Mouse (Mus musculus) MEL (cell line): ENCODE measurements around the gene Prrg2. TPM values are rescaled to one million over a fixed set of nuclear protein-coding genes. Genes with fewer than 3 reads are reported as not detected.

Experiments
- DNase-seq: peaks from one replicate; pipeline ENCODE4 v3.0.0; 2011; ENCODE audit warnings: low read depth, low spot score
- H3K27ac ChIP-seq: 2 replicates; pipeline ENCODE4 v1.5.1; 2012; ENCODE audit warnings: low read depth, mild to moderate bottlenecking, control low read depth, low read length, moderate library complexity; ENCODE audit not compliant: control insufficient read depth
- H3K27me3 ChIP-seq, 2 experiments: fragments of 150-350 bp in 1 of 2; sonication (generic) in 1 of 2; 2 replicates each; pipeline ENCODE4 v1.6.1; 2012; ENCODE audit warnings: low read length in 2 of 2, mild to moderate bottlenecking in 2 of 2, improper control_type of control experiment in 1 of 2, moderate library complexity in 1 of 2; ENCODE audit not compliant: insufficient read depth in 2 of 2, control insufficient read depth in 1 of 2
- H3K36me3 ChIP-seq, 2 experiments: 2 replicates each; pipeline ENCODE4 v1.6.1; 2012 to 2014; ENCODE audit warnings: low read length in 2 of 2, improper control_type of control experiment in 1 of 2, inconsistent platforms in 1 of 2, mild to moderate bottlenecking in 1 of 2; ENCODE audit not compliant: insufficient read depth in 2 of 2, control insufficient read depth in 1 of 2
- H3K4me1 ChIP-seq, 2 experiments: fragments of 150-350 bp in 1 of 2; sonication (generic) in 1 of 2; 2 replicates each; pipeline ENCODE4 v1.6.1; 2012; ENCODE audit warnings: low read length in 2 of 2, improper control_type of control experiment in 1 of 2, mild to moderate bottlenecking in 1 of 2; ENCODE audit not compliant: insufficient read depth in 2 of 2, control insufficient read depth in 1 of 2
- H3K4me3 ChIP-seq, 2 experiments: fragments of 150-350 bp in 1 of 2; sonication (generic) in 1 of 2; 2 replicates each; pipeline ENCODE4 v1.5.1; 2012; ENCODE audit warnings: low read depth in 2 of 2, low read length in 2 of 2, mild to moderate bottlenecking in 2 of 2, moderate library complexity in 2 of 2, control low read depth in 1 of 2, improper control_type of control experiment in 1 of 2; ENCODE audit not compliant: control insufficient read depth in 1 of 2, insufficient read depth in 1 of 2
- H3K79me2 ChIP-seq: 2 replicates; pipeline ENCODE4 v1.6.1; 2012; ENCODE audit warnings: mild to moderate bottlenecking, low read length, moderate library complexity; ENCODE audit not compliant: control insufficient read depth, poor library complexity, insufficient read depth
- H3K9ac ChIP-seq: 2 replicates; pipeline ENCODE4 v1.6.1; 2012; ENCODE audit warnings: low read depth, mild to moderate bottlenecking, control low read depth, low read length, moderate library complexity; ENCODE audit not compliant: control insufficient read depth, poor library complexity, severe bottlenecking
- H3K9me3 ChIP-seq: fragments of 150-350 bp; sonication (generic); replicated peaks from 2 replicates; pipeline ENCODE4 v1.6.1; 2012; ENCODE audit warnings: mild to moderate bottlenecking, low read length, improper control_type of control experiment, moderate library complexity; ENCODE audit not compliant: insufficient read depth
- BHLHE40 ChIP-seq: IDR thresholded peaks from 2 replicates; pipeline ENCODE4 v1.6.1; 2012; ENCODE audit warnings: low read depth, mild to moderate bottlenecking, inconsistent platforms, low read length, improper control_type of control experiment, borderline replicate concordance
- CHD2 ChIP-seq: IDR thresholded peaks from 2 replicates; pipeline ENCODE4 v1.6.1; 2011; ENCODE audit warnings: low read length, improper control_type of control experiment
- EP300 ChIP-seq, 2 experiments: IDR thresholded peaks; 2 replicates each; pipeline ENCODE4 v1.6.1; 2011; ENCODE audit warnings: improper control_type of control experiment in 2 of 2, low read length in 2 of 2, low read depth in 1 of 2, mild to moderate bottlenecking in 1 of 2
- ETS1 ChIP-seq: IDR thresholded peaks from 2 replicates; pipeline ENCODE4 v1.6.1; 2012; ENCODE audit warnings: low read depth, mild to moderate bottlenecking, inconsistent platforms, low read length, improper control_type of control experiment, moderate library complexity
- GABPA ChIP-seq: IDR thresholded peaks from 2 replicates; pipeline ENCODE4 v1.6.1; 2012; ENCODE audit warnings: low read depth, mild to moderate bottlenecking, inconsistent platforms, low read length, improper control_type of control experiment, moderate library complexity
- HCFC1 ChIP-seq: IDR thresholded peaks from 2 replicates; pipeline ENCODE4 v1.6.1; 2012; ENCODE audit warnings: low read depth, mild to moderate bottlenecking, inconsistent platforms, low read length, improper control_type of control experiment, moderate library complexity
- JUND ChIP-seq: IDR thresholded peaks from 2 replicates; pipeline ENCODE4 v1.6.1; 2011; ENCODE audit warnings: low read depth, mild to moderate bottlenecking, improper control_type of control experiment, low read length
- KAT2A ChIP-seq: conservative IDR thresholded peaks from 2 replicates; pipeline ENCODE4 v1.6.1; 2012; ENCODE audit warnings: low read depth, low read length, improper control_type of control experiment, inconsistent platforms
- MAX ChIP-seq: IDR thresholded peaks from 2 replicates; pipeline ENCODE4 v1.6.1; 2011; ENCODE audit warnings: low read length, improper control_type of control experiment
- MAZ ChIP-seq: IDR thresholded peaks from 2 replicates; pipeline ENCODE4 v1.6.1; 2012; ENCODE audit warnings: low read depth, mild to moderate bottlenecking, inconsistent platforms, low read length, improper control_type of control experiment
- MYC ChIP-seq: IDR thresholded peaks from 2 replicates; pipeline ENCODE4 v1.6.1; 2011; ENCODE audit warnings: low read depth, mild to moderate bottlenecking, low read length, improper control_type of control experiment, moderate library complexity
- NELFE ChIP-seq: IDR thresholded peaks from 2 replicates; pipeline ENCODE4 v1.6.1; 2011; ENCODE audit warnings: low read depth, low read length, improper control_type of control experiment
- POLR2AphosphoS2 ChIP-seq: IDR thresholded peaks from 2 replicates; pipeline ENCODE4 v1.6.1; 2011; ENCODE audit warnings: low read length, improper control_type of control experiment
- POLR2AphosphoS5 ChIP-seq: IDR thresholded peaks from 2 replicates; pipeline ENCODE4 v1.6.1; 2012; ENCODE audit warnings: low read depth, borderline replicate concordance, mild to moderate bottlenecking, inconsistent platforms, low read length, moderate library complexity, mixed read lengths
- RAD21 ChIP-seq: IDR thresholded peaks from 2 replicates; pipeline ENCODE4 v1.6.1; 2011; ENCODE audit warnings: mild to moderate bottlenecking, low read depth, low read length, improper control_type of control experiment
- RCOR1 ChIP-seq: IDR thresholded peaks from 2 replicates; pipeline ENCODE4 v1.6.1; 2012; ENCODE audit warnings: low read depth, mild to moderate bottlenecking, inconsistent platforms, low read length, improper control_type of control experiment
- SIN3A ChIP-seq: IDR thresholded peaks from 2 replicates; pipeline ENCODE4 v1.6.1; 2012; ENCODE audit warnings: low read length, improper control_type of control experiment, inconsistent platforms
- TAL1 ChIP-seq: IDR thresholded peaks from 2 replicates; pipeline ENCODE4 v1.6.1; 2012; ENCODE audit warnings: mild to moderate bottlenecking, inconsistent platforms, low read length, moderate library complexity, mixed read lengths
- TBP ChIP-seq: IDR thresholded peaks from 2 replicates; pipeline ENCODE4 v1.8.0; 2011; ENCODE audit warnings: low read depth, low read length, improper control_type of control experiment
- TCF12 ChIP-seq: IDR thresholded peaks from 2 replicates; pipeline ENCODE4 v1.6.1; 2014; ENCODE audit warnings: low read depth, mild to moderate bottlenecking, inconsistent platforms, low read length, improper control_type of control experiment, moderate library complexity
- UBTF ChIP-seq: IDR thresholded peaks from 2 replicates; pipeline ENCODE4 v1.6.1; 2012; ENCODE audit warnings: low read depth, mild to moderate bottlenecking, inconsistent platforms, low read length, improper control_type of control experiment, moderate library complexity, borderline replicate concordance; ENCODE audit not compliant: insufficient read depth
- USF1 ChIP-seq: IDR thresholded peaks from 2 replicates; pipeline ENCODE4 v1.6.1; 2014; ENCODE audit warnings: low read depth, mild to moderate bottlenecking, inconsistent platforms, low read length, improper control_type of control experiment, moderate library complexity
- ZKSCAN1 ChIP-seq: IDR thresholded peaks from 2 replicates; pipeline ENCODE4 v1.6.1; 2012; ENCODE audit warnings: low read depth, mild to moderate bottlenecking, inconsistent platforms, low read length, improper control_type of control experiment, moderate library complexity
- ZMIZ1 ChIP-seq: IDR thresholded peaks from 2 replicates; pipeline ENCODE4 v1.6.1; 2012; ENCODE audit warnings: low read depth, mild to moderate bottlenecking, inconsistent platforms, low read length, improper control_type of control experiment, moderate library complexity
- ZNF384 ChIP-seq: IDR thresholded peaks from 2 replicates; pipeline ENCODE4 v1.6.1; 2012; ENCODE audit warnings: low read depth, mild to moderate bottlenecking, inconsistent platforms, low read length, improper control_type of control experiment
- polyA plus RNA-seq, 2 experiments: library from polyadenylated mRNA; stranded (reverse) in 1 of 2; unstranded in 1 of 2; fragments of >175 nt in 1 of 2; fragments of >200 nt in 1 of 2; gene quantifications; 2 replicates each; pipeline versions ENCODE4 v1.2.1 to v1.2.4; 2012; ENCODE audit warnings: low replicate concordance in 2 of 2, low read depth in 1 of 2; ENCODE audit not compliant: insufficient read length in 2 of 2, insufficient read depth in 1 of 2, missing spikeins in 1 of 2
- total RNA-seq: library from RNA; depleted of rRNA; stranded (reverse); fragments of 300-350 nt; gene quantifications from 2 replicates; pipeline ENCODE4 v1.2.3, GENCODE M21; 2012

Gene Prrg2
- total and polyA plus RNA-seq, 3 experiments, result 7.5 to 16.9 TPM; not detected in 1

- no peak overlapping the region for H3K9ac ChIP-seq
- H3K27me3 ChIP-seq, result no peaks in the 10 kb centered on the region
- no peak overlapping the region for H3K27ac ChIP-seq
- no peak for DNase-seq
- H3K4me1 ChIP-seq, result no peaks in the 10 kb centered on the region
- no peak overlapping the region for H3K4me3 ChIP-seq
- H3K79me2 ChIP-seq, result no peaks in the 10 kb centered on the region
- TF ChIP-seq TAL1, result no peak
- no peak for TF ChIP-seq ETS1
- no peak for TF ChIP-seq USF1
- TF ChIP-seq NELFE, result no peak
- TF ChIP-seq ZKSCAN1, result no peak
- TF ChIP-seq MAX, result no peak
- TF ChIP-seq POLR2AphosphoS2, result no peak
- peaks cover 0 to 4% of the 10 kb centered on the region in 2 experiments; a peak in 1 of 4 replicates for H3K36me3 ChIP-seq
- no peaks in the 10 kb centered on the region for H3K9me3 ChIP-seq
Observed at GRCm38 (mm10) chr7:45030857-45031256, 31.6 kb downstream of the Prrg2 start.

- H3K36me3 ChIP-seq, result peaks cover 0 to 2% of the 10 kb centered on the region in 2 experiments; a peak in 1 of 4 replicates
- no peak overlapping the region for H3K27ac ChIP-seq
- H3K27me3 ChIP-seq, result no peaks in the 10 kb centered on the region
- H3K4me3 ChIP-seq, result no peak overlapping the region
- no peaks in the 10 kb centered on the region for H3K4me1 ChIP-seq
- no peak overlapping the region for H3K9ac ChIP-seq
- no peak for TF ChIP-seq RAD21
- TF ChIP-seq CHD2, result no peak
- no peak for TF ChIP-seq TCF12
- no peak for TF ChIP-seq MAX
- TF ChIP-seq ZMIZ1, result no peak
- TF ChIP-seq EP300 (IDR thresholded peaks at IDR 0.05; ENCODE audit: low read depth in 1 of 2, low read length in 2 of 2), result no peak
- DNase-seq, result no peak
- H3K9me3 ChIP-seq, result no peaks in the 10 kb centered on the region
- H3K79me2 ChIP-seq, result no peaks in the 10 kb centered on the region
Observed at GRCm38 (mm10) chr7:45029995-45030394, 32.5 kb downstream of the Prrg2 start.

- H3K27me3 ChIP-seq, result no peaks in the 10 kb centered on the region
- DNase-seq, result no peak
- H3K79me2 ChIP-seq, result no peaks in the 10 kb centered on the region
- no peaks in the 10 kb centered on the region for H3K9me3 ChIP-seq
- no peak overlapping the region for H3K9ac ChIP-seq
- peaks cover 0 to 2% of the 10 kb centered on the region in 2 experiments; a peak in 1 of 4 replicates for H3K36me3 ChIP-seq
- no peaks in the 10 kb centered on the region for H3K4me1 ChIP-seq
- no peak for TF ChIP-seq RCOR1
- TF ChIP-seq TCF12, result no peak
- TF ChIP-seq TBP, result no peak
- no peak for TF ChIP-seq UBTF
- TF ChIP-seq JUND, result no peak
- no peak for TF ChIP-seq KAT2A
- no peak for TF ChIP-seq MAZ
- TF ChIP-seq POLR2AphosphoS5, result no peak
- no peak for TF ChIP-seq USF1
- no peak for TF ChIP-seq HCFC1
- no peak for TF ChIP-seq ETS1
- no peak for TF ChIP-seq NELFE
- no peak for TF ChIP-seq MYC
- no peak for TF ChIP-seq SIN3A
- TF ChIP-seq MAX, result no peak
- no peak for TF ChIP-seq BHLHE40
- no peak for TF ChIP-seq RAD21
- no peak for TF ChIP-seq GABPA
- no peak for TF ChIP-seq ZNF384
- no peak overlapping the region for H3K27ac ChIP-seq
- no peak overlapping the region for H3K4me3 ChIP-seq
Observed at GRCm38 (mm10) chr7:45028351-45028750, 34.1 kb downstream of the Prrg2 start.
